Mouse (Mus musculus): ENCODE data around the gene U2af2. TPM values are rescaled to one million over a fixed set of nuclear protein-coding genes. Genes with fewer than 3 reads are reported as not detected.
A peak's percentile ranks its signal among the peaks of the same experiment; 100 is the strongest.
"Not testable (repeated sequence)": the region's sequence is repeated elsewhere in the genome, so short reads cannot be mapped to it uniquely, and the experiment has no call there.

Gene U2af2
- polyA plus RNA-seq, 1 experiment from 2014 or later = 125 TPM

DNA sequence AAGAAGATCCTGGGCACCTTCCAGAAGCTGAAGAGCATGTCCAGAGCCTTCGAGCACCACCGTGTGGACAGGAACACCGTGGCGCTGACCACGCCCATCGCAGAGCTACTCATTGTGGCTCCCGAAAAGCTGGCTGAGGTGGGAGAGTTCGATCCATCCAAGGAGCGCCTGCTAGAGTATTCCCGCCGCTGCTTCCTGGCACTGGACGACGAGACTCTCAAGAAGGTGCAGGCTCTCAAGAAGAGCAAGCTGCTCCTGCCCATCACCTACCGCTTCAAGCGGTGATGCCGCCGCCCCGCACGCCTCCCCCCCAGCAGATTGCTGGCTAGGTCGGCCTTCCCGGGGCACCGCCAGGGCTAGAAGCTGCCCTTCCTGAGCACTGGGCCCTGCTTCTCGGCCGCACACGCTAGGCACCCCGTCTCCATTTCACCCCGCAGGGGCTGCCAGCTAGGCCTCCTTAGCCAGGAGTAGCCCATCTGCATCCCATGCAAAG is 1.7 kb upstream of the U2af2 start:
- Histone ChIP-seq H3K9ac (replicated peaks; ENCODE audit: low read depth, low read length) (peak overlapping the region; percentile 71), H3K4me1 (replicated peaks; ENCODE audit: control insufficient read depth, insufficient read depth, low read length) (peaks cover 53% of the 10 kb centered on the region), H3K27ac (ENCODE audit: low read length) (peak overlapping the region; percentile 96), H3K4me2 (ENCODE audit: low read length) (peak overlapping the region; percentile 82), H3K9me3 (ENCODE audit: control insufficient read depth, low read length) (no peaks in the 10 kb centered on the region), H3K27me3 (replicated peaks; ENCODE audit: control insufficient read depth, insufficient read depth, low read length) (peaks cover 17% of the 10 kb centered on the region), H3K4me3 (replicated peaks; ENCODE audit: low read length) (peak overlapping the region; percentile 83), H3K36me3 (ENCODE audit: control insufficient read depth, insufficient read depth) (no peaks in the 10 kb centered on the region)
- WGBS = 2% methylated on average over 27 of the region's 27 CpGs
- no peak for ATAC-seq

DNA sequence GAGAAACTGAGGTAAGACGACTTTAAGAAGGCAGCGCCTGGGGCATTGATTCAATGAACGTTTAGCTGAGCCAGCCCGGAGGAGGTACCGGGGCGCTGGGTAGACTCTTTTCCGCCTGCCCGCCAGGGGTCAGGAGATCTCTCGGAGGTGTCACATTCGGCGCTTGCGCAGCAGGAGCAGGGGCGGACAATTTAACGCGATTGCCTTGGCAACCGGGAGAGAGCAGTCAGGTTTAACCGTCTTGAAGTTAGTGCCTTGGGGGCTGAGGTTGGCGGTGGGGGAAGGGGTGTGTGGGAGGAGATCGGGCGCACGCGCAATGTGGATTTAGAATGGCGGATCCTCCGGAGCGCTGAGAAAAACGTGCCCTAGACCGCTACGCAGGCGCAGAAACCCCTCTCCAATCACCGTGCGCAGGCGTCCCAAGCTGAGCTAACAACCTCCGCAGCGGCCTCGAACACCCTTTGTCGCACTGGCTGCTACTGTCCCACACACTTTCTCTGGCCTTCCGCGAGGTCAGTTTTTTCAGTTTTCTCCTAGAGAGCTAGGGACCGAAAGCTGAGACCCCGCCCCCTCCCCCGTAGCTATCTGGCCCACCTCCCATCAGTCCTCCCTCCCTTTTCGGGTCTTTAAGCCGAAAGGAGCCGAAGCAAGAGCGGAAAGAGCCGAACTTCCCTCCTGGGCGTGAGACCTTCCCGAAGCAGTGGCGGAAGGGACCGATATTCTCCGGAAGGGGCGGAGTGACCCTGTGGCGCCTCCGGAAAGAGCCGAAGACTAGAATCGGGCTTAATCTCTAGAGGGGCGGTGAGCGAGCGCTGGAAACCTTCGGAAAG is 784 bp upstream of the U2af2 start:
- peak overlapping the region; percentile 97 for H3K4me2 ChIP-seq (ENCODE audit: low read length)
- H3K27me3 ChIP-seq (replicated peaks; ENCODE audit: control insufficient read depth, insufficient read depth, low read length) = peaks cover 9% of the 10 kb centered on the region
- H3K9me3 ChIP-seq (ENCODE audit: control insufficient read depth, low read length) = no peaks in the 10 kb centered on the region
- peak overlapping the region; percentile 96 for H3K27ac ChIP-seq (ENCODE audit: low read length)
- H3K36me3 ChIP-seq (ENCODE audit: control insufficient read depth, insufficient read depth) = no peaks in the 10 kb centered on the region
- ATAC-seq = peak; percentile 90
- under 1% methylated on average over 60 of the region's 60 CpGs for WGBS
- H3K4me1 ChIP-seq (replicated peaks; ENCODE audit: control insufficient read depth, insufficient read depth, low read length) = peaks cover 56% of the 10 kb centered on the region
- peak overlapping the region; percentile 83 for H3K4me3 ChIP-seq (replicated peaks; ENCODE audit: low read length)
- H3K9ac ChIP-seq (replicated peaks; ENCODE audit: low read depth, low read length) = peak overlapping the region; percentile 71

DNA sequence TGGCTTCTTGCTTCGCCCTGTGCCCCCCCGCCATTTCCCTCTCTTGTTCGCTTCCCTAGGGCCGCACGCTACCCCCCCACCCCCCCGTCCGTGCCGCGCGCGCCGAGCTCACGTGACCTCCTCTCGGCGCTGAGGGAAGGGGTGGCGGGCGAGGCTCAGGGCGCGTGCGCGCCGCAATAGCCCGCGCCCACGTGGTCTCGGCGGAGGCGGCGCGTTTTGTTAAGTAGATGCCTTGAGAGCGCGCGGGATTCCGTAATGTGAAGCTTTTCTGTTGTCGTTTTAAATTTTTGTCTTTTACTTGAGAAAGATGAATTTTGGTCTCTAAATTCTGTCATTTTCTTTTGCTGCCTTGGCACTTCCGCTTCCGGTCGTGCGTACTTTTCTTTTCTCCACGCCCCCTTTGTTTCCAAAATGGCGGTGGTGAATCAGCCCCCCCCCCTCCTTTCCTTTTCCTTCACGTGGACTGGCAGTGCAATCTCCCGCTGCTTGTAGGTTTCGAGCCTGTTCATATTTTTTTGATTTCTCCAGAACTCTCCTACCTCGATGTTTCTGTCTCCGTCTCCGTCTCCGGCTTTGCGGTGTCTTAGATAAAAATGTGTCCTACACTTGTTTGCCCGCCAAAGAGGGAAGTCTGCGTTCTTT is 538 bp downstream of the U2af2 start:
- H3K9me3 ChIP-seq (ENCODE audit: control insufficient read depth, low read length) = no peaks in the 10 kb centered on the region
- peak overlapping the region; percentile 96 for H3K27ac ChIP-seq (ENCODE audit: low read length)
- 0 out of 2 replicates have a peak, but pooled peaks cover 3% of the 10 kb centered on the region for H3K36me3 ChIP-seq (ENCODE audit: control insufficient read depth, insufficient read depth)
- H3K4me2 ChIP-seq (ENCODE audit: low read length) = peak overlapping the region; percentile 97
- peaks cover 45% of the 10 kb centered on the region for H3K4me1 ChIP-seq (replicated peaks; ENCODE audit: control insufficient read depth, insufficient read depth, low read length)
- peak overlapping the region; percentile 65 for H3K9ac ChIP-seq (replicated peaks; ENCODE audit: low read depth, low read length)
- H3K27me3 ChIP-seq (replicated peaks; ENCODE audit: control insufficient read depth, insufficient read depth, low read length) = peaks cover 5% of the 10 kb centered on the region; the same call in 1 of the 2 replicates
- peak; percentile 36 for ATAC-seq
- WGBS = 0% methylated on average over 42 of the region's 51 CpGs
- peak overlapping the region; percentile 83 for H3K4me3 ChIP-seq (replicated peaks; ENCODE audit: low read length)

DNA sequence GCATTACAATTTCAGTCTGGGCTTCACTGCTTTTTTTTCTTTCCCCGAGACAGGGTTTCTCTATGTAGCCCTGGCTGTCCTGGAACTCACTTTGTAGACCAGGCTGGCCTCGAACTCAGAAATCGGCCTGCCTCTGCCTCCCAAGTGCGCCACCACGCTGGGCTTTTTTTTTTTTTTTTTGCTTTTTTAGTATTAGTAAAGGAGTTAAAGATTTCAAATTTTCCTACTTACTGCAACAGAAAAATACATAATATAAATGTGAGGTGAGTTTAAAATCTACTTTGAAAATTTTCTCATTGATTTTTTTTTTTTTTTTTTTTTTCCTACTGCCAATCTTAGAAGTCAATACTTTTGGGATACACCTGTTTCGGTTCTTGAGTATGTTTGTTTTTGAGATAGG is 2.9 kb downstream of the U2af2 start:
- ATAC-seq = no peak
- 92% methylated on average over 6 of the region's 6 CpGs for WGBS
- Histone ChIP-seq H3K4me1 (replicated peaks; ENCODE audit: control insufficient read depth, insufficient read depth, low read length) (peaks cover 35% of the 10 kb centered on the region), H3K27ac (ENCODE audit: low read length) (no peak overlapping the region), H3K9me3 (ENCODE audit: control insufficient read depth, low read length) (no peaks in the 10 kb centered on the region), H3K4me3 (replicated peaks; ENCODE audit: low read length) (no peak overlapping the region), H3K4me2 (ENCODE audit: low read length) (no peak overlapping the region), H3K27me3 (replicated peaks; ENCODE audit: control insufficient read depth, insufficient read depth, low read length) (no peaks in the 10 kb centered on the region), H3K9ac (replicated peaks; ENCODE audit: low read depth, low read length) (no peak overlapping the region), H3K36me3 (ENCODE audit: control insufficient read depth, insufficient read depth) (peaks cover 11% of the 10 kb centered on the region)

DNA sequence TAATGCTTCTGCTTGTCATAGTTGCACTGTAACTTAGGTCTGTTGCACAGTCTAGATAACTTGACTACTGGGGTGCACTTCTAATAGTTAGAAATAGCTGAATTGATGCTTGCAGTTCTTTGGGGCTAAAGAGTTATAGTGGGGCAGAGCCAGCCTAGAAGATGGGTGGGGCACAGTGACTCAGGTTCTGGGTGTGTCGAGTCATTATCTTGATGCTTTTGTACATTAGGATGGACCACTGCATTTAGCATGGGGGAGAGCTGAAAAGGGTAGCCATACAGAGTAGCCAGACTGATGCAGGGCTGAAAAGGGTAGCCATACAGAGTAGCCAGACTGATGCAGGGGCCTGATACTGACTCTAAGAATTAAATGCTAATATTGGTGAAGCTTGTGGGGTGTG is 11.6 kb downstream of the U2af2 start:
- no peaks in the 10 kb centered on the region for H3K4me1 ChIP-seq (replicated peaks; ENCODE audit: control insufficient read depth, insufficient read depth, low read length)
- no peak overlapping the region for H3K27ac ChIP-seq (ENCODE audit: low read length)
- H3K4me3 ChIP-seq (replicated peaks; ENCODE audit: low read length) = no peak overlapping the region
- no peak for ATAC-seq
- H3K36me3 ChIP-seq (ENCODE audit: control insufficient read depth, insufficient read depth) = peaks cover 41% of the 10 kb centered on the region
- no peaks in the 10 kb centered on the region for H3K9me3 ChIP-seq (ENCODE audit: control insufficient read depth, low read length)
- H3K9ac ChIP-seq (replicated peaks; ENCODE audit: low read depth, low read length) = no peak overlapping the region
- H3K4me2 ChIP-seq (ENCODE audit: low read length) = no peak overlapping the region
- H3K27me3 ChIP-seq (replicated peaks; ENCODE audit: control insufficient read depth, insufficient read depth, low read length) = no peaks in the 10 kb centered on the region
- 90% methylated on average over 1 of the region's 1 CpGs for WGBS

DNA sequence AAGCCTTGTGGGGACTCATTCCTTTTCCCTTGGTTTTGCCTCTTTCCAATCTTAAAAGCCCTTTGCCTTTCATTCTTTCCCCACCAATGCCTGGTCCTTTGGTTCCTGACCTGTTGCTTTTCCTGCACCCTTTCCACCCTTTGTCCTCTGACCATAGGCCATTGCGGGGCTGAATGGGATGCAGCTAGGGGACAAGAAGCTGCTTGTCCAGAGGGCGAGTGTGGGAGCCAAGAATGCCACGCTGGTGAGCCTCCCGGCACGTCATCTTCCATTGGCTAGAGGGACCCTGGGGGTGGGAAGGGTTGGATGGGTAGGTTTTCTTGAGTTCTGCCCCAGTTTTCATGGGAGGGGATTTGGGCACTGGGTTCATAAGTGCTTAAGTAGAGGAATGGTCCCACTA is 13.0 kb downstream of the U2af2 start:
- peaks cover 38% of the 10 kb centered on the region for H3K36me3 ChIP-seq (ENCODE audit: control insufficient read depth, insufficient read depth)
- WGBS = 93% methylated on average over 5 of the region's 5 CpGs
- no peak overlapping the region for H3K4me3 ChIP-seq (replicated peaks; ENCODE audit: low read length)
- no peak overlapping the region for H3K4me2 ChIP-seq (ENCODE audit: low read length)
- no peak overlapping the region for H3K27ac ChIP-seq (ENCODE audit: low read length)
- no peaks in the 10 kb centered on the region for H3K4me1 ChIP-seq (replicated peaks; ENCODE audit: control insufficient read depth, insufficient read depth, low read length)
- H3K9me3 ChIP-seq (ENCODE audit: control insufficient read depth, low read length) = no peaks in the 10 kb centered on the region
- no peak for ATAC-seq
- H3K9ac ChIP-seq (replicated peaks; ENCODE audit: low read depth, low read length) = no peak overlapping the region
- no peaks in the 10 kb centered on the region for H3K27me3 ChIP-seq (replicated peaks; ENCODE audit: control insufficient read depth, insufficient read depth, low read length)

DNA sequence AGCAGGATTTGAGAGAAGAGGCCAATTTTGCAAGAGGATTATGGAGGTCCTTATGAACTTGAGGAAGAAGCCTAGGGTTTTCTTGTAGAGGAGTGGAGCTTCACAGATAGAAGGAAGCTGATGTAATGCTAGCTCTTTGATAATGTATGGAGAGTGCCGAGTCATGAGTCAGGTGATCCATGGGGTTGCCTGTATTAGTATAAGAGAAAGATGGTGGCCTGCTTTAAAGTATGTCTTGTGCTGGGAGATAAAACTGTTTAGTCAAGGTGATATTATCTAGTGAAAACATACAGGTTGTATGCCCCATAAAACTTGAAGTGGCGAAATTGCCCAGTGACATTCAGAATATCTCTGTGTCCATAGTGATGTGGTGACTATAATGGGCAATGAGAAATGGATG is 15.0 kb downstream of the U2af2 start:
- H3K27me3 ChIP-seq (replicated peaks; ENCODE audit: control insufficient read depth, insufficient read depth, low read length) = no peaks in the 10 kb centered on the region
- ATAC-seq = no peak
- no peaks in the 10 kb centered on the region for H3K9me3 ChIP-seq (ENCODE audit: control insufficient read depth, low read length)
- no peak overlapping the region for H3K9ac ChIP-seq (replicated peaks; ENCODE audit: low read depth, low read length)
- peaks cover 14% of the 10 kb centered on the region for H3K4me1 ChIP-seq (replicated peaks; ENCODE audit: control insufficient read depth, insufficient read depth, low read length)
- 94% methylated on average over 2 of the region's 2 CpGs for WGBS
- H3K36me3 ChIP-seq (ENCODE audit: control insufficient read depth, insufficient read depth) = peaks cover 23% of the 10 kb centered on the region
- H3K4me2 ChIP-seq (ENCODE audit: low read length) = no peak overlapping the region
- H3K27ac ChIP-seq (ENCODE audit: low read length) = no peak overlapping the region
- no peak overlapping the region for H3K4me3 ChIP-seq (replicated peaks; ENCODE audit: low read length)

DNA sequence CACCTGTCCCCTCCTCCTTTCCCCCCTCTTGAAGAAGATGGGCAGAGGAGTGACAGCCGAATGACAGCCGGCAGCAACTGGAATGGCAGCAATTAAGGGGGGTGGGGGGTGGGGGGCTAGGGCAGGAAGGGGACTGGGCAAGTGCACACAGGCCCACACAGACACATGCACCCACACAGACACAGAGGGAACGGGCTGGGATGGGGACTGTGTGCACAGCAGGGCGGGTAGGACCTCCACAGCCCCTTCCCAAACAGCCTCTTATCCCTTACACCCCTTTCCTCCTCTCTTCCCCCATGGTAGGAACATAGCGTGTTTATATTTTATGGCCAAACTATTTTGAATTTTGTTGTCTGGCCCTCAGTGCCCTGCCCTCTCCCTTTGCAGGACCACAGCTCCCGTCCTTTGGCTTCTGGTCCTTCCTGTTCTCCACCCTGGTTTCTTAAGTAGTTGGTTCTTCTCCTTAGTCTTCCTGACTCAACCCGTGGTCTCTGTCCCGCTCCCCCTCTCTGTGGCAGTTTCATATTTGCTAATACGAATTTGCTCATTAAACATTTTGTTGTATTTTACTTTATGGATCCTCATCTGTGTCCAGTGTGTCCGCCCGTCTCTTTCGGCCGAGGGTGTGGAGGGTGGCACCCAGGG is 17.5 kb downstream of the U2af2 start:
- H3K9ac ChIP-seq (replicated peaks; ENCODE audit: low read depth, low read length); H3K9me3 ChIP-seq (ENCODE audit: control insufficient read depth, low read length); H3K27me3 ChIP-seq (replicated peaks; ENCODE audit: control insufficient read depth, insufficient read depth, low read length): not testable (repeated sequence)
- peak overlapping the region; percentile 50 for H3K4me2 ChIP-seq (ENCODE audit: low read length)
- H3K4me3 ChIP-seq (replicated peaks; ENCODE audit: low read length) = peak overlapping the region; percentile 89
- peaks cover 19% of the 10 kb centered on the region for H3K4me1 ChIP-seq (replicated peaks; ENCODE audit: control insufficient read depth, insufficient read depth, low read length)
- peak overlapping the region; percentile 54; the same call in 1 of the 2 replicates for H3K27ac ChIP-seq (ENCODE audit: low read length)
- H3K36me3 ChIP-seq (ENCODE audit: control insufficient read depth, insufficient read depth) = peaks cover 21% of the 10 kb centered on the region
- peak; percentile 41 for ATAC-seq
- 50% methylated on average over 8 of the region's 13 CpGs for WGBS
